ENCODE assay signal across 8 mouse cellular contexts in genomic region chr11:115810377-115810776, GRCm38 (mm10). TPM values are rescaled to one million over a fixed set of nuclear protein-coding genes. Genes with fewer than 3 reads are reported as not detected.
A peak's percentile ranks its signal among the peaks of the same experiment; 100 is the strongest.
DNase-seq lines count a peak whose midpoint lies in the region; ATAC-seq and TF ChIP-seq lines count a peak whose summit lies in the region.

No protein-coding gene starts in this region.

- WGBS in thymus, adult 2 months = 91% methylated on average over 14 of the region's 14 CpGs
- 16% methylated on average over 14 of the region's 14 CpGs for WGBS in heart, embryonic 16.5 days

- H3K9ac ChIP-seq in heart, embryonic 16.5 days (ENCODE audit: low read length) = peak overlapping the region; percentile 92

- no peaks in the 10 kb centered on the region for H3K27me3 ChIP-seq in thymus, adult 2 months (ENCODE audit: control insufficient read depth, insufficient read depth, low read length)
- H3K27me3 ChIP-seq in heart, embryonic 16.5 days (ENCODE audit: control insufficient read depth, insufficient read depth, low read length) = no peaks in the 10 kb centered on the region

- no peak overlapping the region for H3K27ac ChIP-seq in thymus, adult 2 months (ENCODE audit: control insufficient read depth, insufficient read depth, low read length)
- H3K27ac ChIP-seq in heart, embryonic 16.5 days (ENCODE audit: low read length) = peak overlapping the region; percentile 94

- H3K4me2 ChIP-seq in heart, embryonic 16.5 days (ENCODE audit: low read depth, low read length) = peak overlapping the region; percentile 97

- no peaks in the 10 kb centered on the region for H3K9me3 ChIP-seq in heart, embryonic 16.5 days (replicated peaks; ENCODE audit: control insufficient read depth, low read length)

- H3K4me3 ChIP-seq in thymus, adult 2 months (ENCODE audit: control insufficient read depth, insufficient read depth, low read length) = no peak overlapping the region
- H3K4me3 ChIP-seq in heart, embryonic 16.5 days (ENCODE audit: low read length) = peak overlapping the region; percentile 89

- TF ChIP-seq CTCF in thymus, adult 2 months (IDR thresholded peaks at IDR 0.05; ENCODE audit: borderline replicate concordance, control insufficient read depth, extremely low read depth, insufficient read depth, low read length, poor library complexity) = 0 out of 2 replicates have a peak, but pooled peaks have one; percentile 12

- peaks cover 23% of the 10 kb centered on the region for H3K4me1 ChIP-seq in thymus, adult 2 months (replicated peaks; ENCODE audit: control insufficient read depth, insufficient read depth, low read length)
- peaks cover 59% of the 10 kb centered on the region for H3K4me1 ChIP-seq in heart, embryonic 16.5 days (ENCODE audit: control insufficient read depth, insufficient read depth, low read length)

- H3K36me3 ChIP-seq in thymus, adult 2 months (ENCODE audit: control insufficient read depth, insufficient read depth, low read length) = no peaks in the 10 kb centered on the region
- H3K36me3 ChIP-seq in heart, embryonic 16.5 days (ENCODE audit: control insufficient read depth, insufficient read depth) = peaks cover 19% of the 10 kb centered on the region

- TF ChIP-seq POLR2A in thymus, adult 2 months (IDR thresholded peaks at IDR 0.05; ENCODE audit: control insufficient read depth, extremely low read depth, insufficient read depth, low read length, poor library complexity) = no peak

- intact Hi-C loops in left cerebral cortex, postnatal 36 days (cut with DNase I) = loop anchor here (5.0 kb wide), 2 partner anchors 43 to 163 kb away; partner anchors contain the start of gene Tmem94

- no peak for ATAC-seq in heart, embryonic 16.5 days (replicated peaks; ENCODE audit: extremely low read depth, insufficient read depth, low FRiP score)

- no peak for DNase-seq in thymus, adult 2 months
- DNase-seq in thymus, adult 18-20 months = no peak
- DNase-seq in kidney, postnatal 14 days = peak; percentile 89
- DNase-seq in lung, postnatal 4 days = peak; percentile 72 to 82
- DNase-seq in cerebellum, postnatal 25 days = no peak
- no peak for DNase-seq in cerebellum, postnatal 36 days
- DNase-seq in left cerebral cortex, postnatal 36 days (ENCODE audit: low spot score in 2 of 2) = no peak

RNA-seq across cellular contexts. Expression of gene Caskin2, which starts 3.1 kb away (rescaled TPM):
- 13.7 and 15.4 TPM in 2 replicates for polyA plus RNA-seq in thymus, adult 2 months (2012; rRNA removed)
- polyA plus RNA-seq in heart, embryonic 16.5 days (2015; fragmentation: Nextera tagmentation; extraction: Ambion mirVana) = 18.9 and 22.1 TPM in 2 replicates
- 10 to 100 TPM; 19.1 to 19.9 TPM for total RNA-seq in left cerebral cortex, postnatal 36 days (2021)

RNA-seq across cellular contexts. Expression of gene Tsen54, which starts 4.1 kb away (rescaled TPM):
- 31.6 and 34.3 TPM in 2 replicates for polyA plus RNA-seq in thymus, adult 2 months (2012; rRNA removed)
- 26.2 and 28.3 TPM in 2 replicates for polyA plus RNA-seq in heart, embryonic 16.5 days (2015; fragmentation: Nextera tagmentation; extraction: Ambion mirVana)
- 10 to 100 TPM; 10.6 to 16.0 TPM for total RNA-seq in left cerebral cortex, postnatal 36 days (2021)

RNA-seq across cellular contexts. Expression of gene Llgl2, which starts 13.5 kb away (rescaled TPM):
- 54.5 and 68.6 TPM in 2 replicates for polyA plus RNA-seq in thymus, adult 2 months (2012; rRNA removed)
- polyA plus RNA-seq in heart, embryonic 16.5 days (2015; fragmentation: Nextera tagmentation; extraction: Ambion mirVana) = 17.7 and 18.2 TPM in 2 replicates
- 1 to 10 TPM; 2.6 to 3.9 TPM for total RNA-seq in left cerebral cortex, postnatal 36 days (2021)

RNA-seq across cellular contexts. Expression of gene Tmem94, which starts 45.1 kb away (rescaled TPM):
- polyA plus RNA-seq in thymus, adult 2 months (2012; rRNA removed) = 84.7 and 91.9 TPM in 2 replicates
- polyA plus RNA-seq in heart, embryonic 16.5 days (2015; fragmentation: Nextera tagmentation; extraction: Ambion mirVana) = 36.8 and 43.1 TPM in 2 replicates
- 10 to 100 TPM; 54.9 to 69.9 TPM for total RNA-seq in left cerebral cortex, postnatal 36 days (2021)

RNA-seq across cellular contexts. Expression of gene Myo15b, which starts 47.8 kb away (rescaled TPM):
- 5.4 and 6.1 TPM in 2 replicates for polyA plus RNA-seq in thymus, adult 2 months (2012; rRNA removed)
- polyA plus RNA-seq in heart, embryonic 16.5 days (2015; fragmentation: Nextera tagmentation; extraction: Ambion mirVana) = 0.17 and 1.7 TPM in 2 replicates
- total RNA-seq in left cerebral cortex, postnatal 36 days (2021) = under 1 TPM; 0.34 to 0.52 TPM

Comparison
In these comparisons a context has a peak if more than half of its experiments do, and no peak if none do; other contexts are left out.
1. DNase-seq: peak in kidney, postnatal 14 days (single experiment) and lung, postnatal 4 days (2 of 2); none in thymus, adult 2 months (single experiment), thymus, adult 18-20 months (0 of 2), cerebellum, postnatal 25 days (0 of 2), cerebellum, postnatal 36 days (0 of 2) and left cerebral cortex, postnatal 36 days (0 of 2).